Mouse (Mus musculus): ENCODE results near the gene Supt6. TPM values are rescaled to one million over a fixed set of nuclear protein-coding genes. Genes with fewer than 3 reads are reported as not detected.

Supt6 gene
- total and polyA plus RNA-seq, 3 experiments, result 39.6 to 93.2 (median 59.8) TPM

DNA sequence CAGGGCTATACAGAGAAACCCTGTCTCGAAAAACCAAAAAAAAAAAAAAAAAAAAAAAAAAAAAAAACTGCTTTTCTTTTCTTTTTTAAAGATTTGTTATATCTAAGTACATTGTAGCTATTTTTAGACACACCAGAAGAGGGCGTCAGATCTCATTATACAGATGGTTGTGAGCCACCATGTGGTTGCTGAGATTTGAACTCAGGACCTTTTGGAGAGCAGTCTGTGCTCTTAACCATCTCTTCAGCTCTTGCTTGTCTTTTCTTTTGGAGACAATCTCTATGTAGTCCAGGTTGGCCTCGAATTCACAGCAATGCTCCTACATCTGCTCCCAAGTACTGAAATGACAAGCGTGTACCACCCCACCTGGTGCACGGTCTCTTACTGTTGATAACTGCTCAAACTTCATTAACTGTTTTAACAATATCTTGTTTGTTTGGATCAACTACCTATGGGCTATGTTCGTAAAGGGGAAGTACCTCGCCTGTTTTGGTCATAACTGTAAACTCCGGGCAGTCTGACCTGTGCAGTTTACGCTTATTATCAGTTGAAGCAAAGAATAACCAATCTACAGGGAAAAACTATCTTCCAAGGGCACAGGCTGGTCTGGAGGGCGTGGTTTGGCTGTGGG lies 69.9 kb downstream of the Supt6 start:
- H3K79me2 ChIP-seq (ENCODE audit: control insufficient read depth, insufficient read depth, low read length, poor library complexity), result peaks cover 8% of the 10 kb centered on the region
- H3K27me3 ChIP-seq (ENCODE audit: control insufficient read depth in 1 of 2, insufficient read depth in 2 of 2, low read length in 2 of 2), result no peaks in the 10 kb centered on the region
- peak; percentile 98 for DNase-seq (ENCODE audit: low read depth, low spot score)
- peak overlapping the region; percentile 59 for H3K27ac ChIP-seq (ENCODE audit: control insufficient read depth, low read depth, low read length)
- TF ChIP-seq ETS1 (IDR thresholded peaks at IDR 0.05; ENCODE audit: low read depth, low read length) (0 out of 2 replicates have a peak, but pooled peaks have one; percentile 5), EP300 (IDR thresholded peaks at IDR 0.05; ENCODE audit: low read depth in 1 of 2, low read length in 2 of 2) (0 out of 4 replicates have a peak, but pooled peaks of 1 of the 2 experiments have one; percentile 52), HCFC1 (IDR thresholded peaks at IDR 0.05; ENCODE audit: low read depth, low read length) (no peak), POLR2A (IDR thresholded peaks at IDR 0.05; ENCODE audit: control insufficient read depth in 1 of 2, insufficient read depth in 1 of 2, low read depth in 1 of 2, low read length in 2 of 2, poor library complexity in 1 of 2) (no peak), ELF1 (IDR thresholded peaks at IDR 0.05; ENCODE audit: low read depth, low read length) (no peak), CTCF (IDR thresholded peaks at IDR 0.05 in 2 of 3, conservative IDR thresholded peaks at IDR 0.05 in 1 of 3; ENCODE audit: control insufficient read depth in 1 of 3, insufficient read depth in 1 of 3, low read depth in 2 of 3, low read length in 3 of 3, poor library complexity in 1 of 3, severe bottlenecking in 1 of 3) (peak in 2 of 3 experiments; percentile 37 to 55; a peak in 4 of 6 replicates), GATA1 (IDR thresholded peaks at IDR 0.05; ENCODE audit: low read depth, low read length) (0 out of 2 replicates have a peak, but pooled peaks have one; percentile 11), ZNF384 (IDR thresholded peaks at IDR 0.05; ENCODE audit: low read depth, low read length) (peak; percentile 70), MYC (IDR thresholded peaks at IDR 0.05; ENCODE audit: low read depth, low read length) (peak; percentile 90), MXI1 (IDR thresholded peaks at IDR 0.05; ENCODE audit: low read depth, low read length) (peak; percentile 60; the same call in 1 of the 2 replicates), NELFE (IDR thresholded peaks at IDR 0.05; ENCODE audit: low read depth, low read length) (no peak), CHD1 (IDR thresholded peaks at IDR 0.05; ENCODE audit: low read depth, low read length) (0 out of 2 replicates have a peak, but pooled peaks have one; percentile 73), MEF2A (IDR thresholded peaks at IDR 0.05; ENCODE audit: extremely low read depth, insufficient replicate concordance, low read depth, low read length, poor library complexity, severe bottlenecking) (peak; percentile 88; the same call in 1 of the 2 replicates)
- no peaks in the 10 kb centered on the region for H3K9me3 ChIP-seq (replicated peaks; ENCODE audit: insufficient read depth, low read length)
- H3K4me3 ChIP-seq (ENCODE audit: control insufficient read depth in 1 of 2, insufficient read depth in 1 of 2, low read depth in 2 of 2, low read length in 2 of 2), result peak overlapping the region; percentile 60 to 67
- peaks cover 0 to 19% of the 10 kb centered on the region in 2 experiments; a peak in 3 of 4 replicates for H3K36me3 ChIP-seq (ENCODE audit: control insufficient read depth in 1 of 2, insufficient read depth in 2 of 2, low read length in 2 of 2)
- H3K4me1 ChIP-seq (ENCODE audit: control insufficient read depth in 1 of 2, insufficient read depth in 2 of 2, low read length in 2 of 2), result peaks cover 0 to 11% of the 10 kb centered on the region in 2 experiments; a peak in 1 of 4 replicates
- H3K9ac ChIP-seq (ENCODE audit: control insufficient read depth, low read depth, low read length, poor library complexity, severe bottlenecking), result peak overlapping the region; percentile 10; the same call in 1 of the 2 replicates

DNA sequence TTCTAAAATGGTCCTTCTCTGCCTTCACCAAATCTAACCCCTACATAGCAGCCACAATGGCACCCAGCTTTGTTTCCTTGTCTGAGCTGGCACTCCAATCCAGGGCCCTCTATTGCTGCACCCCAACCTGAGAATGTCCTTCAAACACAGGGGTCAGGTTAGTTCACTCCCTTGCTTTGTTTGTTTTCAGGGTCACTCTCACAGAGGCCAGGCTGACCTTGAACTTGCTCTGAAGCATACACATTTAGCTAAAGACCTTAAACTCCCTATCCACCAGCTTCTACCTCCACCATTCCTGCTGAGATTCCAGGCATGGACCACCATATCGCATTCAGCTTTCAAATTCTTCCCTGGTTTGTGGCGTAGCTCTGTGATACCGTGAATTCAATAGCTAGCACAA lies 71.3 kb downstream of the Supt6 start:
- H3K4me1 ChIP-seq (ENCODE audit: control insufficient read depth in 1 of 2, insufficient read depth in 2 of 2, low read length in 2 of 2), result peaks cover 0 to 3% of the 10 kb centered on the region in 2 experiments; a peak in 1 of 4 replicates
- no peak overlapping the region for H3K27ac ChIP-seq (ENCODE audit: control insufficient read depth, low read depth, low read length)

More for the DNA sequence above, 71.3 kb downstream of the Supt6 start:
- no peak overlapping the region for H3K9ac ChIP-seq (ENCODE audit: control insufficient read depth, low read depth, low read length, poor library complexity, severe bottlenecking)
- TF ChIP-seq RAD21 (IDR thresholded peaks at IDR 0.05; ENCODE audit: low read depth, low read length), result no peak
- no peak for TF ChIP-seq SIN3A (IDR thresholded peaks at IDR 0.05; ENCODE audit: low read length)
- no peak for TF ChIP-seq CHD1 (IDR thresholded peaks at IDR 0.05; ENCODE audit: low read depth, low read length)
- no peak for TF ChIP-seq MYC (IDR thresholded peaks at IDR 0.05; ENCODE audit: low read depth, low read length)
- no peak for TF ChIP-seq USF1 (IDR thresholded peaks at IDR 0.05; ENCODE audit: low read depth, low read length)
- no peak for TF ChIP-seq GATA1 (IDR thresholded peaks at IDR 0.05; ENCODE audit: low read depth, low read length)
- no peak for TF ChIP-seq TCF12 (IDR thresholded peaks at IDR 0.05; ENCODE audit: low read depth, low read length)
- TF ChIP-seq E2F4 (IDR thresholded peaks at IDR 0.05; ENCODE audit: borderline replicate concordance, low read depth, low read length), result no peak
- no peak for TF ChIP-seq JUND (IDR thresholded peaks at IDR 0.05; ENCODE audit: low read depth, low read length)
- no peak for TF ChIP-seq TAL1 (IDR thresholded peaks at IDR 0.05; ENCODE audit: low read length)
- TF ChIP-seq MAX (IDR thresholded peaks at IDR 0.05; ENCODE audit: low read length), result no peak
- no peak for TF ChIP-seq CHD2 (IDR thresholded peaks at IDR 0.05; ENCODE audit: low read length)
- no peak for TF ChIP-seq MAZ (IDR thresholded peaks at IDR 0.05; ENCODE audit: low read depth, low read length)
- TF ChIP-seq ZKSCAN1 (IDR thresholded peaks at IDR 0.05; ENCODE audit: low read depth, low read length), result no peak
- peaks cover 7% of the 10 kb centered on the region for H3K79me2 ChIP-seq (ENCODE audit: control insufficient read depth, insufficient read depth, low read length, poor library complexity)
- no peak for DNase-seq (ENCODE audit: low read depth, low spot score)
- no peak overlapping the region for H3K4me3 ChIP-seq (ENCODE audit: control insufficient read depth in 1 of 2, insufficient read depth in 1 of 2, low read depth in 2 of 2, low read length in 2 of 2)
- H3K9me3 ChIP-seq (replicated peaks; ENCODE audit: insufficient read depth, low read length), result no peaks in the 10 kb centered on the region
- peaks cover 0 to 5% of the 10 kb centered on the region in 2 experiments; a peak in 2 of 4 replicates for H3K36me3 ChIP-seq (ENCODE audit: control insufficient read depth in 1 of 2, insufficient read depth in 2 of 2, low read length in 2 of 2)
- H3K27me3 ChIP-seq (ENCODE audit: control insufficient read depth in 1 of 2, insufficient read depth in 2 of 2, low read length in 2 of 2), result no peaks in the 10 kb centered on the region
